Mouse (Mus musculus) CH12.LX (cell line): ENCODE data around the gene Ncor1. TPM values are rescaled to one million over a fixed set of nuclear protein-coding genes. Genes with fewer than 3 reads are reported as not detected.

Experiments
- DNase-seq: peaks from one replicate; pipeline ENCODE4 v3.0.0-alpha.2; 2013; ENCODE audit errors: extremely low read depth
- H3K27ac ChIP-seq: 2 replicates; pipeline ENCODE4 v1.5.1; 2012; ENCODE audit warnings: low read depth, mild to moderate bottlenecking, control low read depth, moderate library complexity; ENCODE audit not compliant: insufficient read depth
- H3K27me3 ChIP-seq: replicated peaks from 2 replicates; pipeline ENCODE3; 2012; ENCODE audit warnings: inconsistent platforms
- H3K36me3 ChIP-seq, 2 experiments: replicated peaks in 1 of 2; 2 replicates each; pipeline versions ENCODE3 to v1.6.1; 2012; ENCODE audit warnings: inconsistent platforms in 1 of 2, low read length in 1 of 2, mild to moderate bottlenecking in 1 of 2, mixed read lengths in 1 of 2, moderate library complexity in 1 of 2; ENCODE audit not compliant: control insufficient read depth in 1 of 2, insufficient read depth in 1 of 2
- H3K4me1 ChIP-seq, 2 experiments: 2 replicates each; pipeline ENCODE4 v1.6.1; 2012; ENCODE audit warnings: inconsistent platforms in 1 of 2, moderate library complexity in 1 of 2; ENCODE audit not compliant: insufficient read depth in 2 of 2, control insufficient read depth in 1 of 2
- H3K4me2 ChIP-seq: 2 replicates; pipeline ENCODE4 v1.6.1; 2012; ENCODE audit warnings: low read depth, mild to moderate bottlenecking, control low read depth; ENCODE audit not compliant: poor library complexity, insufficient read depth, severe bottlenecking
- H3K4me3 ChIP-seq, 3 experiments: fragments of 150-350 bp in 1 of 3; sonication (generic) in 1 of 3; replicated peaks in 1 of 3; 2 replicates each; pipeline versions ENCODE3 to v1.5.1; 2011 to 2012; ENCODE audit warnings: low read depth in 2 of 3, low read length in 2 of 3, mild to moderate bottlenecking in 2 of 3, moderate library complexity in 2 of 3, control low read depth in 1 of 3, improper control_type of control experiment in 1 of 3, inconsistent platforms in 1 of 3, mixed read lengths in 1 of 3; ENCODE audit not compliant: poor library complexity in 1 of 3
- H3K79me2 ChIP-seq: replicated peaks from 2 replicates; pipeline ENCODE4 v1.6.1; 2012; ENCODE audit warnings: mild to moderate bottlenecking, moderate library complexity; ENCODE audit not compliant: control insufficient read depth, poor library complexity, insufficient read depth, severe bottlenecking; ENCODE audit errors: extremely low read depth
- H3K9ac ChIP-seq: 2 replicates; pipeline ENCODE4 v1.6.1; 2012; ENCODE audit warnings: low read depth, mild to moderate bottlenecking, control low read depth, moderate library complexity; ENCODE audit not compliant: insufficient read depth
- H3K9me3 ChIP-seq: replicated peaks from 2 replicates; pipeline ENCODE3; 2012; ENCODE audit warnings: low read length, inconsistent platforms, mixed read lengths
- BHLHE40 ChIP-seq: IDR thresholded peaks from 2 replicates; pipeline ENCODE4 v1.6.1; 2011; ENCODE audit warnings: mild to moderate bottlenecking, low read depth, low read length, improper control_type of control experiment
- CHD1 ChIP-seq: IDR thresholded peaks from 2 replicates; pipeline ENCODE4 v1.6.1; 2012; ENCODE audit warnings: low read depth, low read length, improper control_type of control experiment, inconsistent platforms
- CHD2 ChIP-seq: IDR thresholded peaks from 2 replicates; pipeline ENCODE4 v1.6.1; 2011; ENCODE audit warnings: low read length, improper control_type of control experiment
- CTCF ChIP-seq, 2 experiments: IDR thresholded peaks in 1 of 2; conservative IDR thresholded peaks in 1 of 2; 2 replicates each; pipeline ENCODE4 v1.5.1; 2011 to 2012; ENCODE audit warnings: low read depth in 2 of 2, low read length in 2 of 2, improper control_type of control experiment in 1 of 2, inconsistent platforms in 1 of 2, mild to moderate bottlenecking in 1 of 2, moderate library complexity in 1 of 2
- ELF1 ChIP-seq: IDR thresholded peaks from 2 replicates; pipeline ENCODE4 v1.6.1; 2014; ENCODE audit warnings: low read depth, mild to moderate bottlenecking, inconsistent platforms, low read length, improper control_type of control experiment
- ETS1 ChIP-seq: conservative IDR thresholded peaks from 2 replicates; pipeline ENCODE4 v1.6.1; 2012; ENCODE audit warnings: low read depth, mild to moderate bottlenecking, inconsistent platforms, low read length, improper control_type of control experiment, moderate library complexity
- HCFC1 ChIP-seq: IDR thresholded peaks from 2 replicates; pipeline ENCODE4 v1.6.1; 2012; ENCODE audit warnings: low read depth, mild to moderate bottlenecking, inconsistent platforms, low read length, improper control_type of control experiment
- IRF4 ChIP-seq: IDR thresholded peaks from 2 replicates; pipeline ENCODE4 v1.6.1; 2014; ENCODE audit warnings: low read depth, mild to moderate bottlenecking, inconsistent platforms, low read length, improper control_type of control experiment
- MAFK ChIP-seq: IDR thresholded peaks from 2 replicates; pipeline ENCODE4 v1.6.1; 2011; ENCODE audit warnings: low read length, improper control_type of control experiment; ENCODE audit not compliant: insufficient replicate concordance
- MEF2A ChIP-seq: IDR thresholded peaks from 2 replicates; pipeline ENCODE4 v1.6.1; 2014; ENCODE audit warnings: low read depth, mild to moderate bottlenecking, inconsistent platforms, low read length, improper control_type of control experiment, borderline replicate concordance
- NELFE ChIP-seq: IDR thresholded peaks from 2 replicates; pipeline ENCODE4 v1.6.1; 2011; ENCODE audit warnings: low read depth, low read length, improper control_type of control experiment
- NRF1 ChIP-seq: IDR thresholded peaks from 2 replicates; pipeline ENCODE4 v1.6.1; 2014; ENCODE audit warnings: low read depth, mild to moderate bottlenecking, inconsistent platforms, low read length, improper control_type of control experiment, moderate library complexity
- PAX5 ChIP-seq: IDR thresholded peaks from 2 replicates; pipeline ENCODE4 v1.6.1; 2012; ENCODE audit warnings: low read length, inconsistent platforms, mixed read lengths
- POLR2AphosphoS2 ChIP-seq: IDR thresholded peaks from 2 replicates; pipeline ENCODE4 v1.6.1; 2011; ENCODE audit warnings: low read depth, low read length, improper control_type of control experiment
- RAD21 ChIP-seq: IDR thresholded peaks from 2 replicates; pipeline ENCODE4 v1.6.1; 2011; ENCODE audit warnings: low read depth, mild to moderate bottlenecking, low read length, improper control_type of control experiment, moderate library complexity
- TBP ChIP-seq: conservative IDR thresholded peaks from 2 replicates; pipeline ENCODE4 v1.6.1; 2011; ENCODE audit warnings: low read depth, low read length, improper control_type of control experiment
- UBTF ChIP-seq: IDR thresholded peaks from 2 replicates; pipeline ENCODE4 v1.6.1; 2012; ENCODE audit warnings: low read depth, mild to moderate bottlenecking, inconsistent platforms, low read length, improper control_type of control experiment, moderate library complexity
- USF1 ChIP-seq: IDR thresholded peaks from 2 replicates; pipeline ENCODE4 v1.6.1; 2014; ENCODE audit warnings: low read depth, mild to moderate bottlenecking, inconsistent platforms, low read length, improper control_type of control experiment
- USF2 ChIP-seq: conservative IDR thresholded peaks from 2 replicates; pipeline ENCODE4 v1.6.1; 2011; ENCODE audit warnings: low read depth, low read length, improper control_type of control experiment
- ZC3H11A ChIP-seq: IDR thresholded peaks from 2 replicates; pipeline ENCODE4 v1.6.1; 2012; ENCODE audit warnings: low read depth, mild to moderate bottlenecking, inconsistent platforms, low read length, improper control_type of control experiment
- ZMIZ1 ChIP-seq: IDR thresholded peaks from 2 replicates; pipeline ENCODE4 v1.6.1; 2012; ENCODE audit warnings: low read depth, mild to moderate bottlenecking, inconsistent platforms, low read length, improper control_type of control experiment
- dilution Hi-C: fragments of 300-500 bp; cut with MboI; formaldehyde crosslinking; loops from 2 replicates; pipeline ENCODE4 v1.14.3; 2020; ENCODE audit warnings: low sequenced_read_pairs; ENCODE audit not compliant: extremely low pct_unique_long_range_greater_than_20kb, extremely low pct_ligation_motif_present
- in situ Hi-C: fragments of 300-500 bp; cut with MboI; formaldehyde crosslinking; loops from 3 replicates; pipeline ENCODE4 v1.14.3; 2019; ENCODE audit warnings: low sequenced_read_pairs, low pct_ligation_motif_present, low pct_unique_long_range_greater_than_20kb, mixed read lengths
- polyA plus RNA-seq: library from polyadenylated mRNA; unstranded; fragments of >175 nt; gene quantifications from 2 replicates; pipeline ENCODE4 v1.2.1, GENCODE M21; 2012; ENCODE audit warnings: low read depth; ENCODE audit not compliant: insufficient read length
- total RNA-seq, 2 experiments: library from RNA; depleted of rRNA; stranded (reverse); fragments of 300-350 nt in 1 of 2; fragments of >200 nt in 1 of 2; gene quantifications; 2 replicates each; pipeline ENCODE4 v1.2.3; 2012 to 2014

Ncor1 gene
- total and polyA plus RNA-seq, 3 experiments, result 76.3 to 232 (median 83.8) TPM

DNA sequence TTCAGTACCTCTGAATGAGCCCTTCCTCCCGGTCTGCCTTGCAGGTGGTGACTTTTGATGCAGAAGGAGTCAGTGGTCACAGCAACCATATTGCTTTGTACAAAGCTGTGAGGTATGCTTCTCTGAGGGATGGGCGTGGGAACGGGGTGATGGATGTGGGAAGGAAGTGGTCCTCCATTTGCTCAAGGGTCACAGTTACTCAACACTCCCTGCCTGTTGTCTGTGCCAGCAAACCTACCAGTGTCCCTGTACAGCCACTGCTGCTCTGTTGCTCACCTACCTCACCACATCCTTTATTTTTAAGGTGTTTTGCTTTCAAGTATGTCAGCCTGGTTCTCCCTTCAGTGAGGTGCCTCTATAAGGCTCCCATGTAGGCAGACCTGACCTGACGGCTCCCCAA lies 49.3 kb upstream of the Ncor1 start:
- in situ Hi-C loops, result no loop called here
- H3K9ac ChIP-seq, result no peak overlapping the region
- peaks cover 0 to 13% of the 10 kb centered on the region in 2 experiments; a peak in 2 of 4 replicates for H3K4me1 ChIP-seq
- peaks cover 3 to 28% of the 10 kb centered on the region in 2 experiments for H3K36me3 ChIP-seq
- no peak for TF ChIP-seq NELFE
- no peak for TF ChIP-seq BHLHE40
- no peak for TF ChIP-seq PAX5
- no peak for TF ChIP-seq TBP
- TF ChIP-seq UBTF, result no peak
- TF ChIP-seq CTCF (conservative IDR thresholded peaks at IDR 0.05 in 1 of 2, IDR thresholded peaks at IDR 0.05 in 1 of 2; ENCODE audit: low read depth in 2 of 2, low read length in 2 of 2), result no peak
- no peak for TF ChIP-seq POLR2AphosphoS2
- TF ChIP-seq HCFC1, result no peak
- no peak for TF ChIP-seq NRF1
- no peak for TF ChIP-seq USF1
- no peak for TF ChIP-seq RAD21
- TF ChIP-seq ELF1, result no peak
- no peak for TF ChIP-seq MEF2A
- no peak for TF ChIP-seq CHD2
- no peak for TF ChIP-seq MAFK
- TF ChIP-seq CHD1, result no peak
- no peak for TF ChIP-seq ETS1
- TF ChIP-seq USF2, result no peak
- H3K27ac ChIP-seq, result no peak overlapping the region
- H3K4me2 ChIP-seq, result no peak overlapping the region
- no peak overlapping the region for H3K4me3 ChIP-seq
- no peaks in the 10 kb centered on the region for H3K79me2 ChIP-seq
- DNase-seq, result no peak
- no peaks in the 10 kb centered on the region for H3K27me3 ChIP-seq
- peaks cover 4% of the 10 kb centered on the region for H3K9me3 ChIP-seq
- dilution Hi-C loops, result no loop called here

DNA sequence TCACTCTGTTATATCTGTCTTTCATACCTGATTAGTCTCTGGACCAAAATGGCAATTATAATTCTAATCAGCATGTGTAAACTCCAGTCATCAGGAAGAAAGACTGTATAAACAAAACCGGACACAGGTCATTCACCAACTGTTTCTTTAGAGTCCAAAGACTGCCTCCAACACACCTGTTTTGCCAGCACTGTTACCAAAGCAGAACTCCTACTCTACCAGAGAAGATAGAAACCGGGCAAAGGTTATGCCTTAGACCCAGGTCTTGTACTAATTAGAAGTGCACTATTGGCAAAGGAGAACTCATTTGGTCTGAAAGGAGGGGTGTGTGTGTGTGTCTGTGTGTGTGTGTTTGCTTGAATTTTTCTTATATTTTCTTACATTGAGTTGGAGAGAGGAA lies 42.2 kb upstream of the Ncor1 start:
- no peaks in the 10 kb centered on the region for H3K79me2 ChIP-seq
- no peaks in the 10 kb centered on the region for H3K4me1 ChIP-seq
- H3K9me3 ChIP-seq, result no peaks in the 10 kb centered on the region
- no peak overlapping the region for H3K27ac ChIP-seq
- dilution Hi-C loops, result no loop called here
- peaks cover 0 to 5% of the 10 kb centered on the region in 2 experiments for H3K36me3 ChIP-seq
- no peaks in the 10 kb centered on the region for H3K27me3 ChIP-seq
- no peak overlapping the region for H3K4me2 ChIP-seq
- TF ChIP-seq IRF4 (no peak), ZC3H11A (no peak), ZMIZ1 (no peak), POLR2AphosphoS2 (no peak), MEF2A (no peak)
- TF ChIP-seq, all 38 proteins: peak for 0
- H3K4me3 ChIP-seq, result no peak overlapping the region
- in situ Hi-C loops, result no loop called here
- DNase-seq, result no peak
- H3K9ac ChIP-seq, result no peak overlapping the region
